Mouse (Mus musculus): ENCODE measurements at regions not wholly inside any gene's neighbourhood (a gene's known extent, or its start where the extent isn't known, plus 50 kb on each side); places are given as distances from the start of the nearest gene placed in this dataset.

GRCm38 (mm10) chr2:78986984-78987383 lies 119.1 kb downstream of the Ube2e3 start:
- Histone ChIP-seq H3K9me3 (replicated peaks) (no peaks in the 10 kb centered on the region), H3K9ac (no peak overlapping the region), H3K4me1 (replicated peaks) (peaks cover 3% of the 10 kb centered on the region; the same call in 1 of the 2 replicates), H3K27ac (replicated peaks) (no peak overlapping the region), H3K4me3 (replicated peaks) (no peak overlapping the region), H3K4me2 (no peak overlapping the region), H3K36me3 (replicated peaks) (no peaks in the 10 kb centered on the region), H3K27me3 (no peaks in the 10 kb centered on the region)
- WGBS (ENCODE audit: insufficient replicate concordance) = 64% methylated on average over 7 of the region's 7 CpGs
- ATAC-seq (ENCODE audit: insufficient read depth) = no peak

GRCm38 (mm10) chr2:78987388-78987787 lies 119.5 kb downstream of the Ube2e3 start:
- Histone ChIP-seq H3K4me3 (replicated peaks) (no peak overlapping the region), H3K36me3 (replicated peaks) (no peaks in the 10 kb centered on the region), H3K9ac (no peak overlapping the region), H3K27ac (replicated peaks) (no peak overlapping the region), H3K4me2 (no peak overlapping the region), H3K9me3 (replicated peaks) (no peaks in the 10 kb centered on the region), H3K27me3 (no peaks in the 10 kb centered on the region), H3K4me1 (replicated peaks) (peaks cover 3% of the 10 kb centered on the region; the same call in 1 of the 2 replicates)
- ATAC-seq (ENCODE audit: insufficient read depth) = no peak
- WGBS (ENCODE audit: insufficient replicate concordance) = 77% methylated on average over 3 of the region's 3 CpGs

- no peak for ATAC-seq (ENCODE audit: insufficient read depth)
- no peaks in the 10 kb centered on the region for H3K36me3 ChIP-seq (replicated peaks)
- no peak overlapping the region for H3K9ac ChIP-seq
- no peaks in the 10 kb centered on the region for H3K9me3 ChIP-seq (replicated peaks)
- no peak overlapping the region for H3K4me2 ChIP-seq
- WGBS (ENCODE audit: insufficient replicate concordance) = 58% methylated on average over 2 of the region's 2 CpGs
- no peak overlapping the region for H3K4me3 ChIP-seq (replicated peaks)
- H3K27me3 ChIP-seq = no peaks in the 10 kb centered on the region
- H3K4me1 ChIP-seq (replicated peaks) = peaks cover 3% of the 10 kb centered on the region; the same call in 1 of the 2 replicates
- H3K27ac ChIP-seq (replicated peaks) = no peak overlapping the region
These were observed 120.3 kb downstream of the Ube2e3 start for GRCm38 (mm10) chr2:78988224-78988623.

GRCm38 (mm10) chr2:78994800-78995555 lies 127.1 kb downstream of the Ube2e3 start:
- 55% methylated on average over 3 of the region's 3 CpGs for WGBS (ENCODE audit: insufficient replicate concordance)
- Histone ChIP-seq H3K27ac (replicated peaks) (no peak overlapping the region), H3K9ac (no peak overlapping the region), H3K4me1 (replicated peaks) (no peaks in the 10 kb centered on the region), H3K36me3 (replicated peaks) (no peaks in the 10 kb centered on the region), H3K27me3 (no peaks in the 10 kb centered on the region), H3K4me2 (no peak overlapping the region), H3K9me3 (replicated peaks) (no peaks in the 10 kb centered on the region), H3K4me3 (replicated peaks) (no peak overlapping the region)
- ATAC-seq (ENCODE audit: insufficient read depth) = no peak

GRCm38 (mm10) chr2:78998637-78999036 lies 130.7 kb downstream of the Ube2e3 start:
- 94% methylated on average over 8 of the region's 8 CpGs for WGBS (ENCODE audit: insufficient replicate concordance)
- Histone ChIP-seq H3K4me1 (replicated peaks) (no peaks in the 10 kb centered on the region), H3K4me2 (no peak overlapping the region), H3K4me3 (replicated peaks) (no peak overlapping the region), H3K9ac (no peak overlapping the region), H3K27me3 (no peaks in the 10 kb centered on the region), H3K36me3 (replicated peaks) (no peaks in the 10 kb centered on the region), H3K27ac (replicated peaks) (no peak overlapping the region), H3K9me3 (replicated peaks) (no peaks in the 10 kb centered on the region)
- ATAC-seq (ENCODE audit: insufficient read depth) = no peak

- Histone ChIP-seq H3K36me3 (replicated peaks) (no peaks in the 10 kb centered on the region), H3K9me3 (replicated peaks) (no peaks in the 10 kb centered on the region), H3K4me2 (no peak overlapping the region), H3K9ac (no peak overlapping the region), H3K27me3 (no peaks in the 10 kb centered on the region), H3K4me1 (replicated peaks) (no peaks in the 10 kb centered on the region), H3K27ac (replicated peaks) (no peak overlapping the region), H3K4me3 (replicated peaks) (no peak overlapping the region)
- ATAC-seq (ENCODE audit: insufficient read depth) = no peak
- 58% methylated on average over 4 of the region's 4 CpGs for WGBS (ENCODE audit: insufficient replicate concordance)
These were observed 131.5 kb downstream of the Ube2e3 start for GRCm38 (mm10) chr2:78999410-78999809.

GRCm38 (mm10) chr2:79004862-79005261 lies 136.9 kb downstream of the Ube2e3 start:
- 23% methylated on average over 1 of the region's 1 CpGs for WGBS (ENCODE audit: insufficient replicate concordance)
- no peaks in the 10 kb centered on the region for H3K36me3 ChIP-seq (replicated peaks)
- no peak overlapping the region for H3K4me2 ChIP-seq
- no peak overlapping the region for H3K4me3 ChIP-seq (replicated peaks)
- H3K9ac ChIP-seq = no peak overlapping the region
- no peaks in the 10 kb centered on the region for H3K27me3 ChIP-seq
- no peaks in the 10 kb centered on the region for H3K9me3 ChIP-seq (replicated peaks)
- H3K4me1 ChIP-seq (replicated peaks) = no peaks in the 10 kb centered on the region
- no peak for ATAC-seq (ENCODE audit: insufficient read depth)
- H3K27ac ChIP-seq (replicated peaks) = no peak overlapping the region

- Histone ChIP-seq H3K27me3 (no peaks in the 10 kb centered on the region), H3K4me3 (replicated peaks) (no peak overlapping the region), H3K9me3 (replicated peaks) (no peaks in the 10 kb centered on the region), H3K36me3 (replicated peaks) (no peaks in the 10 kb centered on the region), H3K9ac (no peak overlapping the region), H3K4me2 (no peak overlapping the region), H3K4me1 (replicated peaks) (no peaks in the 10 kb centered on the region), H3K27ac (replicated peaks) (no peak overlapping the region)
- WGBS (ENCODE audit: insufficient replicate concordance) = 25% methylated on average over 3 of the region's 3 CpGs
- no peak for ATAC-seq (ENCODE audit: insufficient read depth)
These were observed 140.7 kb downstream of the Ube2e3 start for GRCm38 (mm10) chr2:79008642-79009041.

- no peak for ATAC-seq (ENCODE audit: insufficient read depth)
- Histone ChIP-seq H3K4me2 (no peak overlapping the region), H3K9ac (no peak overlapping the region), H3K27me3 (no peaks in the 10 kb centered on the region), H3K4me3 (replicated peaks) (no peak overlapping the region), H3K27ac (replicated peaks) (no peak overlapping the region), H3K36me3 (replicated peaks) (no peaks in the 10 kb centered on the region), H3K4me1 (replicated peaks) (no peaks in the 10 kb centered on the region), H3K9me3 (replicated peaks) (no peaks in the 10 kb centered on the region)
- 56% methylated on average over 2 of the region's 2 CpGs for WGBS (ENCODE audit: insufficient replicate concordance)
These were observed 141.9 kb downstream of the Ube2e3 start for GRCm38 (mm10) chr2:79009791-79010190.

- Histone ChIP-seq H3K9me3 (replicated peaks) (no peaks in the 10 kb centered on the region), H3K4me2 (no peak overlapping the region), H3K4me3 (replicated peaks) (no peak overlapping the region), H3K4me1 (replicated peaks) (no peaks in the 10 kb centered on the region), H3K27me3 (no peaks in the 10 kb centered on the region), H3K9ac (no peak overlapping the region), H3K27ac (replicated peaks) (no peak overlapping the region), H3K36me3 (replicated peaks) (no peaks in the 10 kb centered on the region)
- ATAC-seq (ENCODE audit: insufficient read depth) = no peak
- 68% methylated on average over 2 of the region's 2 CpGs for WGBS (ENCODE audit: insufficient replicate concordance)
These were observed 142.3 kb downstream of the Ube2e3 start for GRCm38 (mm10) chr2:79010273-79010672.

GRCm38 (mm10) chr2:79018732-79019423 lies 151.0 kb downstream of the Ube2e3 start:
- Histone ChIP-seq H3K4me2 (no peak overlapping the region), H3K9me3 (replicated peaks) (no peaks in the 10 kb centered on the region), H3K27me3 (no peaks in the 10 kb centered on the region), H3K4me3 (replicated peaks) (no peak overlapping the region), H3K27ac (replicated peaks) (no peak overlapping the region), H3K36me3 (replicated peaks) (no peaks in the 10 kb centered on the region), H3K9ac (no peak overlapping the region), H3K4me1 (replicated peaks) (no peaks in the 10 kb centered on the region)
- 68% methylated on average over 4 of the region's 4 CpGs for WGBS (ENCODE audit: insufficient replicate concordance)
- no peak for ATAC-seq (ENCODE audit: insufficient read depth)

Measured in liver, embryonic 15.5 days (tissue).